Mouse (Mus musculus): ENCODE data around the gene Ergic1. TPM values are rescaled to one million over a fixed set of nuclear protein-coding genes. Genes with fewer than 3 reads are reported as not detected.

Gene Ergic1
- total RNA-seq, 2 experiments from 2014 or later, result 47.2 to 51.5 TPM

DNA sequence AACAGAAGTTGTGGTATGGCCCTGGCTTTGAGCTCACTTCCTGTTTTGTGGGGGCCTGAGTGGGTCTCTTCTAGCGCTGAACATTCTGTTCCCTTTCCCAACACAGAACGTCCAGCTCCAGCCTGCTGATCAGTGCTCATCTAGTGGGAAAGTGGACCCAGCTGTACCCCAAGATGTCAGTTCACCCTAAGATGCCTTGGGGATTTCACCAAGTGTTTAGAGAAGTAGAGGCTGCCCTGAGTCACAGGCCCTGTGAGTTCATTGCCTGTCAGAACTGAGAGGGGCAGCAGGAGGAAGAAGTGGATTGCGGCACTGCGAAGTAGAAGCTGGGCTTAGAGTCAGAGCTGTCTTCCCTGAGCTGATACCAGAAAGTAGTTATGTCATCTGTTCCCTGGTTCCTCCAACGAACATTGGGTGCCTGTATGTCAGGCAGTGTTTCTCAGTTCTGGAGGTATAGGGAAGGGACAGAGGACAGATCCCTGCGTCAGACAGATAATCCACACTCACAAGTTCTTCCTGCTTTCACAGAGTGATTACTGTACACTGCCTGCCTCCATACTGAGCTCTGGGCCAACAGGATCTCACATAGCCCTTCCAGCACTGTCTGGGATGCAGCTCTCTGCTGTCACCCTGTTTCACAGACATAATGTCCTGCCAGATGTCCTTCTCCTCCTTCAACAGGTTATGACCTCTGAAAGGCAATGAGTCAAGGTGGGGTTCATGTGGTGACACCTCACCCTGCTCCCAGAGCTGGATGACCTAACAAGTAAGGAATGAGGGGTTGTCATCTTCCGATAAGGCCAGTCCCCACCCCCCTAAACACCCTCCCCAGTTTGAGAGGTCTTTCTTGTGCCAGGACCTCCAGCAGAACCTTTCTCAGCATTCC is 25.8 kb upstream of the Ergic1 start:
- intact Hi-C loops (cut with DNase I), result no loop called here
- DNase-seq, result no peak

DNA sequence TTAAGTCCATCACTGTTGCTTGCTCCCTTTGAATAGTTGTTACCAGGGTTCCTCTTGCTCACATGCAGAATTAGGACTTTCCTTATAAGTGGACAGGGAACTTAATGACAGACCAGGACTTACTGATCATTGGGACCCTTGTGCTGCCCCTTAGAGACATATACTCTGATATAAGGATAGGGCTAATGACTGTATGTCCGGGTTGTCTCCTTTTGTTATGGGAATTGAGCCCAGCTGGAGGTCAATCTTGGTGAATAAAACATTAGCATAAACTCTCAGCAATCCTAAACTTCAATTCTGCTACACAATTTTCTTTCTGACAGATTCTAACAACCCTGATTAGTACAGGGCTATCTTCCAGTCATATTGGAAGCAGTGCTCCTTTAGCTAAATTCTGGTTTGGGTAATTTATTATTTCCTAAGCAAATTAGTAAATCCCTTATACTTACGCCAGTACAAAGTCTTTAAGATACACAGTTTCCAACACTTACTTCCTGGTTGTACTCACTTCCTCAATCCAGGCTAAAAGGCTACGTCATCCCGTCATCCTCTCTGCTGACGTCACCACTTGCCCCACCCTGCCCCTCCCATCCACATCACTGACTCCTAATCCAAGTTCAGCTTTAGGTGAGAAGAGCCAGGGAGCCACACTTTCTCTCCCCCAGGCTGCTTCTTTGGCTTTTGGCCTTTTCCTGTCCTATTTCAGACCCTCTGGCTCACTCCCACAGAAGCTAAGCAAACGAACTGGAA is 23.4 kb upstream of the Ergic1 start:
- intact Hi-C loops (cut with DNase I), result no loop called here
- DNase-seq, result no peak

DNA sequence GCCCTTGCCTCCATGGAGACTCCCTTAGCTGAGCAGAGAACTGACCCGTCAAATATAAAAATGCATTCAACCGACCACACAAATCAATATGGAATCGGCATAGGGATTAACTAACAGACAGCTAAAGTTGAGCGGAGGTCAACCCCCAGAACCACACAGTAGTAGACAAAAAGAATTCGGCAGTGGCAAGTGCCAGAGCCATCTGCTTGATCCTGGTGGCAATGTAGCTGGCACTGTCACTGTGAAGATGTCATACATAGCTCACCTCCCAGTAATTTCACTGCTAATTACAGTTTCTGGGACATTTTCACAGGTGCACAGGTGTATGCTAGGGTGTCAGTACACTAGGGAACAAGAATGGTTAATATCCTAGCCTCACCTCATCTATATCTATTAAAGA is 21.2 kb upstream of the Ergic1 start:
- intact Hi-C loops (cut with DNase I), result no loop called here
- DNase-seq, result no peak

DNA sequence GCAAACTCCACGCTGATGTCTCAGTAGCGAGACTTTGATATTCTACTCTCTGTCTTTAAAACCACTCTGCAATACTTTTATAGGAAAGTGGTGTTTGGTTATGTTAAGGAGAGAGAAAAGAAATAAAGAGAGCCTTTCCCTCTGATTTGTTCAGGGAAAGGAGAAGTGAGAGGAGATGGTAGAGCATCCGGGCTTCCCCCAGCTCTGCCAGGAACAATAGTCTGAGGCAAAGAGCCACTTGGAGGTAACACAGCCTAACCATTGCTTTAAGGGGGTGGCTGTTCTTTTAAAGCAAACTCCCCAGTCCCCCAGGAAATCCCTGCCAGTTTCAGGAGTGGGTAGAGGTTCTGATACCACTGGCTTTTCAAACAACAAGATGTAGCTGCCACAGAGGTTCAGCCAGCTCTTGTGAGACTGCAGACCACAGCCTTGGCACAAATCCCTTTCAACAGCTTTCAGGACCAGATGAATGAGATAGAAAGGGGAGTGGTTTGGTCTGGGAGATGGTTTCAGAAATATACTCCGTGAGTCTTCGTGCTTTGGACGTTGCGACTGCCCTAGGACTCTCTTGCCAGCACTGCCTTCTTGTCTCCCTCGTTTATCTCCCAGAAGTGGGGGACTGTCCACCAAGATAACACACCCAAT is 16.8 kb upstream of the Ergic1 start:
- no peak for DNase-seq
- intact Hi-C loops (cut with DNase I), result no loop called here

DNA sequence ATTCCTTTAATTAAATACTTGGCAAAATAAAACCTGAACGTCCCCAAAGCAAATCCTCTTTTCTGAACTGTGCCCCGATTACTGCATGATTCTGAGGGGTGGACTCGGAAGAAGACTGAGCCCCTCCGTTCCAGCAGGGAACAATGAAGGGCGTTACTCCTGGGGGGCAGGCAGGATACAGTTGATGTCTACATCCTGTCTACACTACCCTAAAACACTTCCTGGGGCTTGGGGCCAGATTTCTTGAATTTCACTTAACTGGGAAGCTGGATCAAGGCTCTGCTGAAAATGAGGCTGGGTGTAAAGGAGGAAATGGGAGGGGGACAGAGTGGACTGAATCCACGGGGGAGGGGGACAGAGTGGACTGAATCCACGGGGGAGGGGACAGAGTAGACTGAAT is 13.5 kb upstream of the Ergic1 start:
- intact Hi-C loops (cut with DNase I), result no loop called here
- peak in 1 of 2 experiments; percentile 51 for DNase-seq

DNA sequence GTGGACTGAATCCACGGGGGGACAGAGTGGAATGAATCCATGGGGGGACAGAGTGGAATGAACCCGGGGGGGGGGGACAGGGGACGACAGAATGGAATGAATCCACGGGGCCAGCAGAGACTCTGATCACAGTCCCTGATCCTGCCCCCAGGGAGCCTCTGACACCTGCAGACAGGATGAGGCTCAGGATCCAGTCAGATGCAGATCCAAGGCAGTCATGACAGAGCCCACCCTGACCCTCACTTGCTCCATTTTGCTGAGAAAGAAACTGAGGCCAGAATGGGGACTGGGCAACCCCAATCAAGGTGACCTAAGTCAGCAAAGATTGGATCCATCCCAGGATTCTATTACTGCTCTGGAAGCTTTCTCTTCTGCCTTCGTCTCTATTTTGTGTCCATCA is 12.7 kb upstream of the Ergic1 start:
- intact Hi-C loops (cut with DNase I), result no loop called here
- no peak for DNase-seq

DNA sequence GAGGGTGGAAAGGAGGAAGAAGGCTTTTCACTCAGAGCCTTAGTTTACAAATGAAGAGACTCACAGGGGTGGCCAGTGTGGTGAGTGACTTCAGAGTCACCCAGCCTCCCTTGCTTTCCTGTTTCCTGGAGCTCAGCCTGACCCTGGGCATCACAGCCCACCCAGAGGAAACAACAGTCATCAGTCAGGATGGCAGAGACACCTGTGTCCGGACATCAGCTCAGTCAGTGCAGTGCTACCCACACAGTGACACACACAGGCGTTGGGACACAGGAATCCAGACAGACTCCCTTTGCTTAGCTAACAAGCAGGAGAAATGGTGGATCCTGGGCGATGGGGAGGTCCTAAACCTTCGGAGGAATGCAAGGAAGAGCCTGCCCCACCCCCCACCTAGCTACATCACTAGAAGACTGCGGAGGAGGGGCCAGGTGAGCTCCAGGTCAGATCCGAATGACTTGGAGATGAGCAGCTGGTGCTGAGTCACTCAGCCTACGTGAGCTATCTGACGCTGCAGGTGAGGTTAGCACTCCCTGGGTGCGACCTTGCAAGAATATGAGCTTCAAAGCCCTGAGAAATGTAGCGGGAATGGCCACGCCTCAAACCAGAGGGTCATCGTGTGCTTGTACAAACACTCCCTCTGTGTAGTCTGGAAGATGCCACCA is 12.0 kb upstream of the Ergic1 start:
- no peak for DNase-seq
- intact Hi-C loops (cut with DNase I), result no loop called here

DNA sequence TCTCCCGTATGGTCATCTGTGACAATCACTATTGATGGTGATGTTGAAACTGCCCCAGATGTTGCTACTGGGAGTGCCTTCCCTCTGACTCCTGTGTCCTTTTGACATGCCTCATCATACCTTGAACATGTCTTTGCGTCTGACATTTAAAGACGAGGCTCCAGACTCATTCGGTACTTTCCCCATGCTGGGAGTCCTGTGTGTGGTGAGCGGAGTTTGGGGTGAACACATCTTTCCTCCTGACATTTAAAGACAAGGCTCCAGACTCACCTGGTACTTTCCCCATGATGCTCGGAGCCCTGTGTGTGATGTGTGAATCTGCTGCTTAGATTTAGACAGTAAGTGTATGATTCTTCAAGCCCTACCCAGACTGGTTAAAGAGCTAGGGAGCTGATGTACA is 10.2 kb upstream of the Ergic1 start:
- intact Hi-C loops (cut with DNase I), result no loop called here
- no peak for DNase-seq

DNA sequence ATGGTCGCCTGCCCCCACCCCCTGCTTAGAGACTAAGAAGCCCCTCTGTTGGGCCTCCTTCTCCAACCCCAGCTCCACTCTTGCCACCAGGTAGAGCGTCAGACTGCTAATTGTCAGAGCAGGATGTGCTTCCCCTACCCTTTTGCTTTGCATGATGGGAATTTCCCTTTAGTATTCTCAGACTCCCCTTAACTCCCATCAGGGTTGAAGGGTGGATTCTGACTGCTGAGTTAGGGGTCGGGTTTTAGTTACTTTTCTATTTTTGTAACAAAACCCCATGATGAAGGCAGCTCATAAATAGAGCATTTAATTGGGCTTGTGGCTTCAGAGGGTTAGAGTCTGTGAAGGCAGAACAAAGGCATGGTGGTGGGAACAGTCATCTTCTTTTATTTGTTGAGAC is 8.3 kb upstream of the Ergic1 start:
- intact Hi-C loops (cut with DNase I), result no loop called here
- no peak for DNase-seq

DNA sequence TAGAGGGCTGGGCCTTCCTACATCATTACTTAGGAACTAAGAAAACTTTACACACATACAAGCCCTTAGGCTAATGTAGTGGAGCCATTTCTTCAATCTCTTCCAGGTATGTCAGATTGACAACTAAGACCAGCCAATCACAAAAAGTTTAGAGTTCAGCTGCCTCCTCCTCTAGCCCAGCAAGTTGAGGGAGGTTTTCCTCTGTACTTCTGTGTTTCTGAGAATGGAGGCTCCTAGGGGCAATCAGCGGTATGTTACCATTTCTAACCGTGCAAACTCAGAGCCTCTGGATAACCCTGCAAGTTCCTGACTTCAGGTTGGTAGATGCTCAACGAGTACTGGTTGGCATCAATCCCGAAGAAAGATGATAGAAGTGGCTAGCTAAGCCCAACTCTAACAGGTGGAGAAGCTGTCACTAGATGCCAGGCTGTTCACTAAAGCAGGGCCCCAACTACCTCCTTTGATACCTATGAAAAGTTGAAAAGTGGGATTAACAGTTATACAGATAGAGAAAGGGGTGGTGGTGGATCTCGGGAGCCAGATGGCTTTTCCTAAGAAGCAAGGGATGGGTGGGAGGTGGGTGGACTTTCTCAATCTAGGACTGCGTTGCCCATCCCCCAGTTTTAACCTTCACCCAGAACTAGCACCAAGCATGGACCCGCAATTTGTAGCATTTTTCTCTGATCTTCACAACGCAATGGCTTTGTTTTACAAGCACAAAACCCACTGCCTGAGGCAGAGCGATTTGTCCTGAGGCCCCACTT is 581 bp upstream of the Ergic1 start:
- intact Hi-C loops (cut with DNase I), result no loop called here

DNA sequence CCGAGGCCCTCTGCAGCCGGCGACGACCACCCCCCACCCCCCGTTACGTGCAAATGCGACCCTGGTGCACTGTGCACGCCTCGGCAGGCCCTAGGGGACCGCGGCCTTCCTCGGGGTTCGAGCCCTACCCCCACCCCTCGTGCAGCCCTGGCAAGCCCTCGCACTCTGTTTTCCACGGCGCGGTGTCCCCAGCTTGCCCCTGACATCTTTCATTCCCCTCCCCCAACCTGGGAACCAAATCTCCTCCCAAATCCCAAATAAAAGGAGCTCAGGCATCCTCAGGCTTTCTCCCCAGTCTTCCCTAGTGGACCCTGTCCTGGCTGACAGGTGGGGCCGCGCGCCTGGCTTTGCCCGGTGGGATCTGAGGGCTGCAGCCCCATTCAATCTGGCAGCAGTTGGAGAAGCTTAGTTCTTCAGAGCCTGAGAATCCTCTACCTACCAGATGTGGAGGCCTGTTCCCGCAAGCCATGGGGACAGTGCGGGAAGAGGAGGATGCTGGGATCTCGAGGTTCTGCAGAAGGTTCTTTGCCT is 427 bp downstream of the Ergic1 start, which contains the start of gene Dusp1:
Gene Dusp1, minus strand, starts transcription at position 478 of the 531 bp plus-strand sequence.
- no peak for DNase-seq
- intact Hi-C loops (cut with DNase I), result no loop called here

More for the DNA sequence above, 581 bp upstream of the Ergic1 start:
- DNase-seq, result no peak

DNA sequence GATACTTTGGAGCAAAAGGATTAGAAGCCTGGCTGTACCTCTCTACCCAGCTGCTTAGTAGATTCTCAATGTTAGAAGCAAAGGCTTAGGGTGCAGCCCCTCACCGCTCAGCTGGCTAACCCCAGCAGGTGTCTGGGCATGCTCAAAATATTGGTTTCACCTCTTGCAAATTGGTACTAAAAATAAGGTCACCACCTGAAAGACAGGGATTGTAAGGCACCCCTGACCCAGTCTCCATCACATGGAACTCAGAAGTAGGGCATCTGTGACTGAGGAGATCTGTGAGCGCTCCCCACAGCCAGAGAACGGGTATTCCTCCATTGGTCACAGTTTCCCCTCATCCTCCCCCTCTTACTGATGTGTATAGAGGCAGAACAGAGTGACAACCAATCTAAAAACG is 1.0 kb downstream of the Ergic1 start:
- intact Hi-C loops (cut with DNase I), result no loop called here
- DNase-seq, result no peak

DNA sequence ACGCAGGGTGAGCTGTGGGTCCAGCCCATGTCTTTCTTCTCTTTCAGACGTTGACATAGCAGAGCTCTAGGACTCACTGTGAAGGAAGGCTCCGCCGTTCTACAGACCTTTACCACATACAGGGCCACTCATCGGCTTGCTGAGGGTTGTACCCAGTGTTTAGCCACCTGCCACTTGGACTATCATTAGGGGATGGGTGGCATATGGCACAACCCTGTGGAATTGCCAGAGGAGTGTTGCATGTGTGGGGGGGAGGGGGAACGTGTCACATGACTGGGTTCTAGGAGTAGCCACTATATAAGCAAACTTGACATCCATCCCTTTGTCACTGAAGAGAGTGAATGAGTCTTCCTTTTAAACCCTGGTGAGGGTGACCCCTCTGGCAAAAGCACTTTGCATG is 2.2 kb downstream of the Ergic1 start:
- intact Hi-C loops (cut with DNase I), result no loop called here
- no peak for DNase-seq

DNA sequence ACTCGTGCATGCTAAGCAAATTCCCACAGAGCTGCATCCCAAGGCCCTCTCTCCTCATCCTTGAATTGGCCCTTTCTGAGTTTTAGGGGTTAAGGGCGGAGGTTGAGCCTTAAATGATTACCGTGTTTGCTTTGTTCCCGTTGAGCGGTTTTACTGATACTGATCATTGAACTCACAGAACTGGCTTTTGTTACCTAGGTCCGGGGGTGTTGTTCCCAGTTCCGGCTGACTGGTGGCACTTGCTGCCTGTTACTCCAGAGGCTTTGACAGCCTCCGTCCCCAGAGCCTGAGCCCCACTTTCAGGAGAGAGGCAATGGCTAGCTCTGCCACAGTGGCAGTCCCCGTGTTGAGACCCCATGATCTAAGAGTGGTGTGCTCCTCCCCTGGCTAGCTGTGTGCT is 3.1 kb downstream of the Ergic1 start:
- intact Hi-C loops (cut with DNase I), result no loop called here
- no peak for DNase-seq

DNA sequence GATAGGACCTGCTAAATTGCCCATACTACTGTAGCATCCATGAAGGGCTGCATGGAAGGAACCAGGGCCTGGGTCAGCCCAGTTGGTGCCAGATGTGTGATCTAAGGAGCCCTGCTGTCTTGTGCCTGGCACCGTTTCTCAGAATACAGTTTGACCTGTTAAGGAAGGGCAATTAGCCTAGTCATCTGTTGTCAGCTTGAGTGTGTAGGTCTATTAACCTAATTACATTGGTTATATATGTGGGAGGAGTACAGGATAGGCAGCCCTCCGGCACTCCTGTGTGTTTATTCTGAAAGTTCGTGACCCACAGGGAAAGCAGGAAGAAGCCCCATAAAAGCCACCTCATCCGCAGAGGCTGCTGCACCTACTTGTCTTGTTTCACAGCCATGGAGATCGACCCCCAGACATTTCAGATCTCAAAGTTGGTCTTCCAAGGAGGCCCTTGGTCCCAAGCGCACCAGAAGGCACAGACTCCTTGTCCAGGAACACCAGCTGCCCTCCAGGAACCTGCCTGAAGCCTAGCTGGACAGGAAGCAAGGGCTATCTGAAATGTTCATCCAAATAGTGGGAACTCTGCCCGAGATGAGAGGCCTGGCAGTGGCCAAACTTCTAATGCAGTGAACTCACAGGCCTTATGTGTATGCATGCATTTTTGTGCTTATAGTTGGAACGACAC is 6.0 kb downstream of the Ergic1 start:
- intact Hi-C loops (cut with DNase I), result no loop called here
- DNase-seq, result no peak

DNA sequence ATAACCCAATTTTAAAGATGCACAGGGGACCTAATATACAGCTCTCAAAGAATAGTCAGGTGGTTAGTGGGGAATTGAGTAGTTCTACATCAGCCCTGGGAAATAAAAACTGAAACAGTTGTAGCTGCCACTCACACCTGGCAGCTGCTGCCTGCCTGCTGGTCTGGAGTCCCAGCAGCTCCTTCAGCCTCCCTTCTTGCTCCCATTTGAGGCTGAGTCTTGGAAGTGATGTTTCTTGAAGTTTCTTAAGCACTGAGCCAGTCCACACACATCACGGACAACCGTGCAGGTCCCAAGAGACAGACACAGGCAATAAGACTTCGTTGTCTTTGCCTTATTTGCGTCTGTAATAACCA is 6.5 kb downstream of the Ergic1 start:
- intact Hi-C loops (cut with DNase I), result no loop called here
- DNase-seq, result no peak

DNA sequence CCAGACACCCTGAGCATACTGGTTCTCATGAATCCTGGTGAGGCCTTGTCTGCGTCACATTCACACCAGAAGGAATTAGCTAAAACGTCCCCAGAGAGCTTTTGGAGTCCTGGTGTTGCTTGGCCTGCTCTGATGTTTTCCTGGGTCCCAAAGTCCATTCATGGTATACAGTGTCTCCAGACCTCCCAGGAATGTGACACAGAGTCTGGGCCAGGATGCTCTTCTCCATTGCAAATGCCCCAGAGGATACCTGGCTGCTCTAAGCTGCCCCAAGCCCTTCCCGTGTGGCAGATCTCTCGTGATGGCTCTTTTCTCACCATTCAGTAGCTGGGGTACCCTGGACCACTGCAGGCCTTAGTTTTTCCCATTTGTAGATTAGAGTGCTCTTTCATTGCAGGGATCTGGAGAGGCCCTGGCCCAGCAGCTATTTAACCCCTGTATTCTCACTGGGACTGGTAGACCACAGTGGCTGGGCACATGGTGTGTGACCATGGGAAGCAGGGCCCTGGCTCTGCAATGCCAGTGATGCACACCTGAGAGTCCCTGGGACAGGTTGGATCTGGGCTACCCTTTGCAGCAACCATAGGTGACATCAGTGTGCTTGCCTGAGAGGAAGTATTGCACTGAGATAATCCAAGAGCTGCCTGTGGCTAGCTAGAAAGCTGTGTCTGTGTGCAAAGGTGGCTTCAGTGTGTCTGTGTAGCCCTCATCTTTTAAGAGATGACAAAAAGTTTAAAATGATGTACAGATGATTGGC is 8.5 kb downstream of the Ergic1 start:
- no peak for DNase-seq
- intact Hi-C loops (cut with DNase I), result loop anchor here (10.0 kb wide), 1 partner anchor 55 kb away; no protein-coding TSS in a partner anchor

DNA sequence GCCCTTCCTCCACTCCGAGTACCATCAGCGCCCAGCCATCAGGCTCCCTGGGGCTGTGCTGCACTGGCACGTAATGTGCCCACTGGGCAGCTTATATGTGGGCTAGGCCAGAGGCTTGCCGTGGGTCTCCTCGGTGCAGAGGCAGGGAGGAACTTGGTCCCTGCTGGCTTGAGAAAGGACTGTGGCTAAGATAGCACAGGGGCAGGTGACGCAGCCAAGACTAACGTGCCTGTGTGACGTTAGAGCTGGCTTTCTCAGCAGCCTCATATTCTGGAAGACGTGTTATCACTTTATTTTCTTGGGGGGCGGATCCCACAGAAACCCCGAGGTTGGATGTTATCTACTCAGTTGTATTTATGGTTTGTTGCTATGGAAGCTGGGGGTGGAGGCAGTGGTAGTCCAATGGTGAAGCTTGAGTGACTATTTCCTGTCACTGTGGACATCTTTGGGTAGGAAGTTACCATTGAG is 9.4 kb downstream of the Ergic1 start:
- DNase-seq, result no peak
- intact Hi-C loops (cut with DNase I), result loop anchor here (10.0 kb wide), 1 partner anchor 56 kb away; no protein-coding TSS in a partner anchor
